Mouse (Mus musculus): Measurements from ENCODE around the gene Dnal4. TPM values are rescaled to one million over a fixed set of nuclear protein-coding genes. Genes with fewer than 3 reads are reported as not detected.

Dnal4 gene
- polyA plus RNA-seq, 1 experiment from 2014 or later = 51.2 TPM

- 68% methylated on average over 21 of the region's 21 CpGs for WGBS
- Histone ChIP-seq H3K9ac (ENCODE audit: low read length) (no peak overlapping the region), H3K27ac (ENCODE audit: low read length) (no peak overlapping the region), H3K9me3 (replicated peaks; ENCODE audit: control insufficient read depth, low read length) (no peaks in the 10 kb centered on the region), H3K4me2 (ENCODE audit: low read depth, low read length) (no peak overlapping the region), H3K36me3 (ENCODE audit: control insufficient read depth, insufficient read depth, low read length) (no peaks in the 10 kb centered on the region), H3K4me3 (replicated peaks; ENCODE audit: low read length) (no peak overlapping the region), H3K27me3 (ENCODE audit: control insufficient read depth, insufficient read depth, low read length) (no peaks in the 10 kb centered on the region), H3K4me1 (ENCODE audit: control insufficient read depth, insufficient read depth, low read length) (peaks cover 42% of the 10 kb centered on the region)
- no peak for ATAC-seq (ENCODE audit: insufficient read depth, low FRiP score)
Observed at GRCm38 (mm10) chr15:79770629-79771240, 6.9 kb downstream of the Dnal4 start.

DNA sequence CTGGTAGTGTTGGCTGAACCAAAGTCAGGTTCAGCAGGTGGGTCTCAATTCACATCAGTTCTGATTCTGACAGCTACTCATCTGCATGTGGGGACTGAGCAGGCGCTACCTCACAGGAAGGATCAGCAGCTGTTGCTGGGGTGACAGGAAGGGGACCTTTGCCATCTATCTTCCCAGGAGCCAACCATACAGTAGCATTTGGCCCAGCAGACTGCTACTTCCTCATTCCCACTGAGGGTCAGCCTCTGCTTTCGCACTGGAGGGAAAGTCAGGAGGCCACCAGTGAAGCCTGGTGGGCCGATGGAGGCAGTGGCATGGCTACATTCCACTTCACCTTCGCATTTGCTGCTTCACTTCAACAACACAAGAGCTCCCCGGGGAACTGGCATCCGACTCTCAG lies 9.3 kb downstream of the Dnal4 start:
- no peak for ATAC-seq (ENCODE audit: insufficient read depth, low FRiP score)
- Histone ChIP-seq H3K4me3 (replicated peaks; ENCODE audit: low read length) (no peak overlapping the region), H3K9ac (ENCODE audit: low read length) (no peak overlapping the region), H3K9me3 (replicated peaks; ENCODE audit: control insufficient read depth, low read length) (no peaks in the 10 kb centered on the region), H3K27ac (ENCODE audit: low read length) (no peak overlapping the region), H3K27me3 (ENCODE audit: control insufficient read depth, insufficient read depth, low read length) (no peaks in the 10 kb centered on the region), H3K36me3 (ENCODE audit: control insufficient read depth, insufficient read depth, low read length) (no peaks in the 10 kb centered on the region), H3K4me2 (ENCODE audit: low read depth, low read length) (no peak overlapping the region), H3K4me1 (ENCODE audit: control insufficient read depth, insufficient read depth, low read length) (peaks cover 42% of the 10 kb centered on the region)
- 66% methylated on average over 6 of the region's 6 CpGs for WGBS

DNA sequence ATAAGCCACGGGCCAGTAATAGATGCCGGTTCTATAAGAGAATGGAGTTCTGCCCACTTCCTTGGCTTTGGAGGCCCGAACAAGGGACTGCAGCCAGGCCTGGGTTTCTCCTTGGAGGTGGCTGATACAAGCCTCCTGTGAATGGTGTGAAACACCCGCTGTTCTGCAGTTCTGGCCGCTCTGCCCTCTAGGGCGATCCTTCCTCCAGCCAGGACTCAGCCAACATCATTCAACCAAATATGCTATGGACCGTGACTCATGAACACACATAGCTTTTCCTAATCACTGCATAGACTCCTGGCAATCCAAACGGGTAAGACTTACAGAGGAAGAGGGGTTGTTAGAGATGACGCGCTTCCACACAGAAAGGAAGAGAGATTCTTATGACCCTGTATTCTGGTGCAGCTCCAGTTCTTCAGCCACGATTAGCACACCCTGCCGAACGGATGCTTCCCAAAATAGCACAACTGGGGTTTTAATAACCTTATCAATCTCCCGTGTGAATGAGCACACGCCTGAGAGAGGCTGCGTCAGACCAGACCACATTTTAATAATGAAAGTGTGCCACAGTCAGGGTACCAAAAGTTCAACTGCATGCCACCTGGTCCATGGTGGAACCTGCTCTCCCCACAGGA lies 10.2 kb downstream of the Dnal4 start:
- no peak overlapping the region; the same call in 1 of the 2 replicates for H3K27ac ChIP-seq (ENCODE audit: low read length)
- peaks cover 40% of the 10 kb centered on the region for H3K4me1 ChIP-seq (ENCODE audit: control insufficient read depth, insufficient read depth, low read length)
- no peak for ATAC-seq (ENCODE audit: insufficient read depth, low FRiP score)
- H3K4me2 ChIP-seq (ENCODE audit: low read depth, low read length) = no peak overlapping the region
- H3K9me3 ChIP-seq (replicated peaks; ENCODE audit: control insufficient read depth, low read length) = no peaks in the 10 kb centered on the region
- no peak overlapping the region for H3K4me3 ChIP-seq (replicated peaks; ENCODE audit: low read length)
- WGBS = 77% methylated on average over 16 of the region's 16 CpGs
- no peaks in the 10 kb centered on the region for H3K36me3 ChIP-seq (ENCODE audit: control insufficient read depth, insufficient read depth, low read length)
- peak overlapping the region; percentile 23; the same call in 1 of the 2 replicates for H3K9ac ChIP-seq (ENCODE audit: low read length)
- no peaks in the 10 kb centered on the region for H3K27me3 ChIP-seq (ENCODE audit: control insufficient read depth, insufficient read depth, low read length)

DNA sequence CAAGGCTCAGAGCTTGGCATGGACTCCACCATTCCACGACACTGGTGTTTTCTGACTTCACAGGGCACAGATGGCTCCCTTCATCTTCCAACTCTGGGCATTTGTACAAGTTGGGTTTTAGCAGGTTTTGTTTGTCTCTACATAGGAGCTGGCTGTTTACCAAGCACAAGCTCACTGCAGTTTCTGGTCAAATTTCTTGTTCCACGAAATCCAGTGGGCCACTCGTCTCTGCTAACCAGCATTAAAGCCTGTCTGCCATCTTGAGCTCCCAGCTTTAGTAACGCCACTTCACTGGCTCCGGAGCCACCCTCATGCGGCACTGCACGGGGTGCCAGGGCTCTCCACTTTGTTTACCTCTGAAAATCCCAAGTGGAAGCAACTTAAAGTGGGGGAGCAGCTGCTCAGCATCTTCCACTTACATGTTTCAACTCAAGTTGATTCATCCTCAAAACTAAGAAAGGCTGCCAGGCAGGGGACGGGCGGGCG lies 11.0 kb downstream of the Dnal4 start:
- Histone ChIP-seq H3K4me1 (ENCODE audit: control insufficient read depth, insufficient read depth, low read length) (peaks cover 40% of the 10 kb centered on the region), H3K4me3 (replicated peaks; ENCODE audit: low read length) (no peak overlapping the region), H3K36me3 (ENCODE audit: control insufficient read depth, insufficient read depth, low read length) (no peaks in the 10 kb centered on the region), H3K27ac (ENCODE audit: low read length) (no peak overlapping the region; the same call in 1 of the 2 replicates), H3K27me3 (ENCODE audit: control insufficient read depth, insufficient read depth, low read length) (no peaks in the 10 kb centered on the region), H3K9me3 (replicated peaks; ENCODE audit: control insufficient read depth, low read length) (no peaks in the 10 kb centered on the region), H3K9ac (ENCODE audit: low read length) (no peak overlapping the region), H3K4me2 (ENCODE audit: low read depth, low read length) (no peak overlapping the region)
- ATAC-seq (ENCODE audit: insufficient read depth, low FRiP score) = no peak
- 74% methylated on average over 10 of the region's 10 CpGs for WGBS

DNA sequence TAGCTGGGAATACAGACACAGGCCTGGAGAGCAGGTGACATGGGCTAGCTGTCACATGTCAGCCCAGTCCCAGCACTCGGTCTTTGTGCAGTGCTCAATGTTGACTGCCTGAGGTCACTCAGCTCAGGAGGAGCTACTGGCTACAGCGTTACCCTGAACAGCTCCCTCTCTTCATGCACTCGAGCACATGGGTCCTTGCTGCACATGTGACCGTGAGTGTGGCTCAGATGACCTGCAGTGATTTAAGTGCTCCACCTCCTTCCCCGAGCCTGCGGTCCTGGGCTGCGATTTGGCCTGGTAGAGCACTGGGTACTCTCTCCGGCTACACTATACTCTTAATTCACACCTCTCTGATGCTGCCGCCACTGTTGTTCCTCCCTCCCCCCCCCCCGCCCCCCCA lies 11.5 kb downstream of the Dnal4 start:
- H3K4me2 ChIP-seq (ENCODE audit: low read depth, low read length) = no peak overlapping the region
- no peak overlapping the region for H3K9ac ChIP-seq (ENCODE audit: low read length)
- peaks cover 37% of the 10 kb centered on the region for H3K4me1 ChIP-seq (ENCODE audit: control insufficient read depth, insufficient read depth, low read length)
- H3K27ac ChIP-seq (ENCODE audit: low read length) = no peak overlapping the region
- H3K4me3 ChIP-seq (replicated peaks; ENCODE audit: low read length) = no peak overlapping the region
- ATAC-seq (ENCODE audit: insufficient read depth, low FRiP score) = no peak
- no peaks in the 10 kb centered on the region for H3K36me3 ChIP-seq (ENCODE audit: control insufficient read depth, insufficient read depth, low read length)
- H3K27me3 ChIP-seq (ENCODE audit: control insufficient read depth, insufficient read depth, low read length) = no peaks in the 10 kb centered on the region
- 62% methylated on average over 9 of the region's 10 CpGs for WGBS
- no peaks in the 10 kb centered on the region for H3K9me3 ChIP-seq (replicated peaks; ENCODE audit: control insufficient read depth, low read length)

DNA sequence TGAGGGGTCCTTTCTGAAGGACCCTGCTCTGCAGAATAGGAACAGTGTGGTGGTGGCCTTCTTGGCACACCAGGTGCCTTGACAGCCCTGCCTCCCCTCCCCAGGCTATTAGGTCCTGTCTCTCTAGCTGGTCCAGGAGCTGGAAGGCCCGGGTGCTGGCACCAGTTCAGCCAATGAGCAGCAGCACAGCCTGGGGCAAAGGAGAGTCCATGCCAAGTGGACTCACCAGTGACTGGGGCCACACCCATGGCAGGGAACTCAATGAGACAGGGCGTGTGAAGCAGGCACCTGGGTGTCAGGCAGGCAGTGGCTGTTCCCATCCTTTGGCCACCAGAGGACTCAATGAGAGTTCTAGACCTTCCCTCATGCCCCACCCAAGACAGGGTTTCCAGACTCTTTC lies 12.3 kb downstream of the Dnal4 start:
- Histone ChIP-seq H3K27me3 (ENCODE audit: control insufficient read depth, insufficient read depth, low read length) (no peaks in the 10 kb centered on the region), H3K4me3 (replicated peaks; ENCODE audit: low read length) (no peak overlapping the region), H3K4me1 (ENCODE audit: control insufficient read depth, insufficient read depth, low read length) (peaks cover 31% of the 10 kb centered on the region), H3K4me2 (ENCODE audit: low read depth, low read length) (no peak overlapping the region), H3K27ac (ENCODE audit: low read length) (no peak overlapping the region), H3K36me3 (ENCODE audit: control insufficient read depth, insufficient read depth, low read length) (no peaks in the 10 kb centered on the region), H3K9ac (ENCODE audit: low read length) (no peak overlapping the region), H3K9me3 (replicated peaks; ENCODE audit: control insufficient read depth, low read length) (no peaks in the 10 kb centered on the region)
- WGBS = 63% methylated on average over 2 of the region's 2 CpGs
- ATAC-seq (ENCODE audit: insufficient read depth, low FRiP score) = no peak

DNA sequence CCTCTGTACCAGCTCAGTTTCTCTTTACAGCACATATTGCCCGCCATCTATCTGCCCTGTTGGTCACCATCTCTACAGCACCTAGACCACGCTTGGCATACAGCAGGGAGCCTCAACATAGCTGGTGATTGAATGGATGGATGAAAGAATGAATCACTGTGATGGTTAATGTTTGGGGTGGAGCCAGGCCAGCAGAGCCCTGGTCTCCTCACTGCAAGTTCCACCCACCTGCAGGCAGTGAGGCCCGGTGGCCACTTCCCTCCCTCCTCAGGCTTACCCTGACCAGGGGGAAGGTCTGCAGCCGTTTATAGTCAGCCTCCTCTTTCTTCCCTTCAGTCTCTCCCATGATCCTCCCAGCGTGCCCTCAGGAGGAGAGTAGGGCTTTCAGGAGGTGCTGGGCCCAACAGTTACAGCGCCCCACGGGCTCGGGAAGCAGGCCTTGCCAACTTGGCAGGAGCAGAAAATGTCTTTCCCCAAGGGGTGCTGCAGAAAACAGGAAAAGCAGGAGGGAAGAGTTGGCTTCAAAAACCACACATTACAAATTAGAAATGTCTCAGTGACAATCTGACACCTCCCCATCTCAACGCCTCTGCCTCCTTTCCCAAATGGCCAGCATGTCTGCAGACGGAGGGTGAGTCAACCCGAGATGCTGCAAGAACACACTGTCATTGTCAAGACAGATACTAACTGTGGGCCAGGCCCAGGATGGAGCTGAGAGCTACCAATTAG lies 12.9 kb downstream of the Dnal4 start:
- Histone ChIP-seq H3K9me3 (replicated peaks; ENCODE audit: control insufficient read depth, low read length) (no peaks in the 10 kb centered on the region), H3K4me1 (ENCODE audit: control insufficient read depth, insufficient read depth, low read length) (peaks cover 28% of the 10 kb centered on the region), H3K27me3 (ENCODE audit: control insufficient read depth, insufficient read depth, low read length) (no peaks in the 10 kb centered on the region), H3K4me3 (replicated peaks; ENCODE audit: low read length) (no peak overlapping the region), H3K36me3 (ENCODE audit: control insufficient read depth, insufficient read depth, low read length) (no peaks in the 10 kb centered on the region), H3K9ac (ENCODE audit: low read length) (0 out of 2 replicates have a peak overlapping the region, but pooled peaks have one; percentile 11), H3K27ac (ENCODE audit: low read length) (no peak overlapping the region), H3K4me2 (ENCODE audit: low read depth, low read length) (no peak overlapping the region)
- 80% methylated on average over 11 of the region's 11 CpGs for WGBS
- ATAC-seq (ENCODE audit: insufficient read depth, low FRiP score) = no peak

DNA sequence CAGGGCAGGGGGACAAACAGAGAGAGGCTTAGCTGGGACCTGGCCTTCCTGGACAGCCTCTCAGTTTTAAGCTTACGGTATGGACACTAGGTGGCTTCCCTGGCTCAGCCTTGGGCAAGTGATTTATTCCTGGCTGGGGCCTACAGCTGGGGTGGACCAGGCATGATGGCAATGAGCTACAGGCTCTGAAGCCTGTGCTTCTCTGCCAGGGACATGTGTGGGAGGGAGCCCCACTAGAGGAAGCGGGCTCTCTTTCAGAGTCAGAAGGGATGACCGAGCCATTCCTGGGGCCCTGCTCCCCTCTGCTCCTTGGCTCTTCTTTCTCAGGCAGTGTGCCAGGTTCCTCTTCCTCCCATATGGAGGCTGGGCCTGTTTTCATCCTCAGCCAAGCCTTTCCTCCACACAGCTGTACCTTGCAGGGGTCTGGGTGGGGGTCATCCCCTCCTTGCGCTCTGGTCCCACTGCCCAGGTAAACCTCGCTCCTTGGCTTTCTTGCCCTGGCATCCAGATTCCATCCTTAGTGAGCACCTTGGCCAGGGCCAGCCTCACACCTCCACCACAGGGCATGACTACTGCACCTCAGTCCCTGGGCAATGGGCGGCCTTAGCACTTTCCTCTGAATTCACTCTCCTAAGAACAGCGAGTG lies 13.9 kb downstream of the Dnal4 start:
- Histone ChIP-seq H3K4me1 (ENCODE audit: control insufficient read depth, insufficient read depth, low read length) (peaks cover 26% of the 10 kb centered on the region), H3K27ac (ENCODE audit: low read length) (no peak overlapping the region), H3K27me3 (ENCODE audit: control insufficient read depth, insufficient read depth, low read length) (no peaks in the 10 kb centered on the region), H3K9me3 (replicated peaks; ENCODE audit: control insufficient read depth, low read length) (no peaks in the 10 kb centered on the region), H3K4me2 (ENCODE audit: low read depth, low read length) (no peak overlapping the region), H3K4me3 (replicated peaks; ENCODE audit: low read length) (no peak overlapping the region), H3K9ac (ENCODE audit: low read length) (peak overlapping the region; percentile 31; the same call in 1 of the 2 replicates), H3K36me3 (ENCODE audit: control insufficient read depth, insufficient read depth, low read length) (no peaks in the 10 kb centered on the region)
- 72% methylated on average over 7 of the region's 7 CpGs for WGBS
- ATAC-seq (ENCODE audit: insufficient read depth, low FRiP score) = peak; percentile 22; the same call in 1 of the 2 replicates

- 88% methylated on average over 9 of the region's 9 CpGs for WGBS
- no peak for ATAC-seq (ENCODE audit: insufficient read depth, low FRiP score)
- no peaks in the 10 kb centered on the region for H3K36me3 ChIP-seq (ENCODE audit: control insufficient read depth, insufficient read depth, low read length)
- H3K27me3 ChIP-seq (ENCODE audit: control insufficient read depth, insufficient read depth, low read length) = no peaks in the 10 kb centered on the region
- H3K9me3 ChIP-seq (replicated peaks; ENCODE audit: control insufficient read depth, low read length) = no peaks in the 10 kb centered on the region
- no peak overlapping the region for H3K4me3 ChIP-seq (replicated peaks; ENCODE audit: low read length)
- H3K4me1 ChIP-seq (ENCODE audit: control insufficient read depth, insufficient read depth, low read length) = peaks cover 26% of the 10 kb centered on the region
- H3K27ac ChIP-seq (ENCODE audit: low read length) = no peak overlapping the region
- no peak overlapping the region for H3K4me2 ChIP-seq (ENCODE audit: low read depth, low read length)
- H3K9ac ChIP-seq (ENCODE audit: low read length) = no peak overlapping the region
Observed at GRCm38 (mm10) chr15:79763001-79763400, 14.6 kb downstream of the Dnal4 start.

All from stomach, embryonic 16.5 days (tissue).